Mouse (Mus musculus) ES-E14 (cell line): Measurements from ENCODE around the gene Cd40lg.

Source experiments
- CHD2 ChIP-seq: IDR thresholded peaks from 2 replicates; pipeline ENCODE4 v1.6.1; 2014; ENCODE audit warnings: mild to moderate bottlenecking, low read depth, low read length, inconsistent platforms
- HCFC1 ChIP-seq: IDR thresholded peaks from 2 replicates; pipeline ENCODE4 v1.6.1; 2012; ENCODE audit warnings: low read length, inconsistent platforms, borderline replicate concordance; ENCODE audit not compliant: insufficient read depth
- MAFK ChIP-seq: IDR thresholded peaks from 2 replicates; pipeline ENCODE4 v1.6.1; 2014; ENCODE audit warnings: mild to moderate bottlenecking, low read depth, low read length, inconsistent platforms; ENCODE audit not compliant: insufficient read depth
- ZC3H11A ChIP-seq: IDR thresholded peaks from 2 replicates; pipeline ENCODE4 v1.6.1; 2012; ENCODE audit warnings: low read depth, mild to moderate bottlenecking, inconsistent platforms, low read length, borderline replicate concordance
- ZNF384 ChIP-seq: IDR thresholded peaks from 2 replicates; pipeline ENCODE4 v1.6.1; 2012; ENCODE audit warnings: low read depth, low read length, inconsistent platforms

DNA sequence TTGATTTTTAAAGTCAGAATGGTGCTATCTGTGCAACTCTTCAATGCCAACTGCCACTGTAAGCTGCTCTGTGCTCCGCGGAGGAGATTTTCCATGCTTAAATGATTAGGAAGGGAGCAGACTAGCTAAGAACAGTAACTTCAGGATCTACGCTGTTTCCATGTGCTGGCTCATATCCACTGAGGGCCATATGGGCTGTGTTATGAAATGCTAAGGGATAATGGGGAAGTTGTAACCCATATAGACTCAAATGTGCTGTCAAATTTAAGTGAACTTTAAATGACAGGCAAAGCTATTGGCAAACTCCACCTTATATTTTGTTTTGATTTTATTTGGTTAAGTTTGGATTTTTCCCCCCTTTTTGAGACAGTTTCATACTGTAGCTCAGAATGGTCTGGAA, 919 bp downstream of the Cd40lg start:
- TF ChIP-seq ZC3H11A (no peak), CHD2 (no peak), MAFK (no peak), HCFC1 (no peak), ZNF384 (no peak)
